Mouse (Mus musculus) cortical plate, adult 2 months (tissue): ENCODE data around the gene Tas1r1.

ENCODE experiments used
- CTCF ChIP-seq: fragments of 200-500 bp; IDR thresholded peaks from 2 replicates; pipeline ENCODE4 v1.5.1; 2011; ENCODE audit warnings: mild to moderate bottlenecking, control low read depth, low read length; ENCODE audit not compliant: insufficient read depth; ENCODE audit errors: extremely low read depth
- POLR2A ChIP-seq: fragments of 200-500 bp; IDR thresholded peaks from 2 replicates; pipeline ENCODE4 v1.6.1; 2011; ENCODE audit warnings: mild to moderate bottlenecking, low read length, control low read depth; ENCODE audit not compliant: insufficient read depth; ENCODE audit errors: extremely low read depth

DNA sequence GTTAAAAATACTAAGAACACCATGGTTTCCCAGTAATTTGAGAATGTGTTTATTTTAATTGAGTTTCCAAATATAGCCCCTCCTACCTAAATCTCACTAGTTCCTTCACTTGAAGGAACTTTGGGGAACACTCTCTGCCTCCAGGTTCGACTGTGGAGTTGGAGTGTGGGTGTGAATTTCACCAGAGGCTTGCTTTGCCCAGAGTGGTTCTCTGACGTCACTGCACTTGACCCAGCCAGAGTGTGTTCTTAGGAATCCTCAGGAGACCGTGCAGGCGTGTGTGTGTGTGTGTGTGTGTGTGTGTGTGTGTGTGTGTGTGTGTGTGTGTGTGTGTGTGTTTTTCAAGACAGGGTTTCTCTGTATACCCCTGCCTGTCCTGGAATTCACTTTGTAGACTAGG is 37.5 kb downstream of the Tas1r1 start:
- TF ChIP-seq POLR2A (no peak), CTCF (no peak)
